Mouse (Mus musculus) CH12.LX (cell line): Measurements from ENCODE around the gene Ilkap.

ENCODE experiments used
- BHLHE40 ChIP-seq: IDR thresholded peaks from 2 replicates; pipeline ENCODE4 v1.6.1; 2011; ENCODE audit warnings: mild to moderate bottlenecking, low read depth, low read length, improper control_type of control experiment
- CHD1 ChIP-seq: IDR thresholded peaks from 2 replicates; pipeline ENCODE4 v1.6.1; 2012; ENCODE audit warnings: low read depth, low read length, improper control_type of control experiment, inconsistent platforms
- CTCF ChIP-seq, 2 experiments: IDR thresholded peaks in 1 of 2; conservative IDR thresholded peaks in 1 of 2; 2 replicates each; pipeline ENCODE4 v1.5.1; 2011 to 2012; ENCODE audit warnings: low read depth in 2 of 2, low read length in 2 of 2, improper control_type of control experiment in 1 of 2, inconsistent platforms in 1 of 2, mild to moderate bottlenecking in 1 of 2, moderate library complexity in 1 of 2
- EP300 ChIP-seq: IDR thresholded peaks from 2 replicates; pipeline ENCODE4 v1.6.1; 2011; ENCODE audit warnings: low read length, improper control_type of control experiment
- ETS1 ChIP-seq: conservative IDR thresholded peaks from 2 replicates; pipeline ENCODE4 v1.6.1; 2012; ENCODE audit warnings: low read depth, mild to moderate bottlenecking, inconsistent platforms, low read length, improper control_type of control experiment, moderate library complexity
- HCFC1 ChIP-seq: IDR thresholded peaks from 2 replicates; pipeline ENCODE4 v1.6.1; 2012; ENCODE audit warnings: low read depth, mild to moderate bottlenecking, inconsistent platforms, low read length, improper control_type of control experiment
- JUND ChIP-seq: conservative IDR thresholded peaks from 2 replicates; pipeline ENCODE4 v1.6.1; 2011; ENCODE audit warnings: low read depth, low read length, improper control_type of control experiment
- MAX ChIP-seq: IDR thresholded peaks from 2 replicates; pipeline ENCODE4 v1.6.1; 2011; ENCODE audit warnings: low read length, improper control_type of control experiment
- MAZ ChIP-seq: IDR thresholded peaks from 2 replicates; pipeline ENCODE4 v1.6.1; 2012; ENCODE audit warnings: low read depth, mild to moderate bottlenecking, inconsistent platforms, low read length, improper control_type of control experiment, moderate library complexity
- POLR2A ChIP-seq: IDR thresholded peaks from 2 replicates; pipeline ENCODE4 v1.6.1; 2011; ENCODE audit warnings: low read depth, mild to moderate bottlenecking, improper control_type of control experiment, low read length
- TCF12 ChIP-seq: IDR thresholded peaks from 2 replicates; pipeline ENCODE4 v1.6.1; 2014; ENCODE audit warnings: low read depth, mild to moderate bottlenecking, inconsistent platforms, low read length, improper control_type of control experiment
- ZC3H11A ChIP-seq: IDR thresholded peaks from 2 replicates; pipeline ENCODE4 v1.6.1; 2012; ENCODE audit warnings: low read depth, mild to moderate bottlenecking, inconsistent platforms, low read length, improper control_type of control experiment

DNA sequence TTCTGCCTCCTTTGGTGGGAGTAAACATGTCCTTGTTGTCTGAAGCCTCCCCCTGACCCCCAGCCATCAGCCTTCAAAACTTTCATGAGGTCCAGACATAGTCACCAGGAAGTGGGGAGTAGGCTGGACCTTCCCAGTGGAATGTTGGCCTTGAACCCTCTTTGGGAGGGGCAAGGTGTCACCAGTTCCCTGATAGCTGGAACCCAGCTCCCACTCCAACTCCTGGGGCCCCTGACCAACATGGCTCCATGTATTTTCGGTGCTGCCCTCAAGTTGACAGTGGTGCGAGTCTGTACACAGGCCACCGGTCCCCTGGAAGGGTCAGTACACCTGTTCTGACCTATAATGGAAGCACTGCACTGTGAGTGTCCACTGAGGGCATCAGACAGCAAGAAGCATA lies 31.3 kb downstream of the Ilkap start:
- no peak for TF ChIP-seq EP300
- no peak for TF ChIP-seq POLR2A
- no peak for TF ChIP-seq HCFC1
- TF ChIP-seq CTCF (conservative IDR thresholded peaks at IDR 0.05 in 1 of 2, IDR thresholded peaks at IDR 0.05 in 1 of 2; ENCODE audit: low read depth in 2 of 2, low read length in 2 of 2): no peak
- no peak for TF ChIP-seq MAX
- no peak for TF ChIP-seq ZC3H11A
- TF ChIP-seq JUND: no peak
- TF ChIP-seq TCF12: no peak
- no peak for TF ChIP-seq MAZ
- no peak for TF ChIP-seq CHD1
- no peak for TF ChIP-seq BHLHE40
- TF ChIP-seq ETS1: no peak
